Mouse (Mus musculus): ENCODE measurements at regions not wholly inside any gene's neighbourhood (a gene's known extent, or its start where the extent isn't known, plus 50 kb on each side); places are given as distances from the start of the nearest gene placed in this dataset.

DNA sequence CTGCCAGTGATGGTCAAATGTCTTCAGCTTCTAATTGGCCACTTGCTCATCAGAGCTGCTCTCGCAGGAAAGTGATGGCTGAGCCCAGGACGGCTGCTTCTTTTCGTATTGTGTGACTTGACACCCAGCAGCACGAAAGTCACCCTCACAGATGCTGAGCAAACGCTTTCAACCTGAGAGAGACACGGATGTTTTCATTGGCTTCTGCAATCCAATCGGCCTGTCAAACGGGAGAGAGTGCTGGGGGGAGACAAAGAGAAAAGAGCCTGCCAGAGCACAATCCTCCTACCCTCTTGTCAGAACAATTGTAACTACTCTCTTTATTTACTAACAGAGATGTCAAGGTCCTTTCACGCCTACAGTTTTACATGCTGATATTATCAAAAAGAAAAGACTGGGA, 289.9 kb downstream of the Nsun3 start:
- no peak for DNase-seq (ENCODE audit: extremely low spot score, low read depth, low spot score)

DNA sequence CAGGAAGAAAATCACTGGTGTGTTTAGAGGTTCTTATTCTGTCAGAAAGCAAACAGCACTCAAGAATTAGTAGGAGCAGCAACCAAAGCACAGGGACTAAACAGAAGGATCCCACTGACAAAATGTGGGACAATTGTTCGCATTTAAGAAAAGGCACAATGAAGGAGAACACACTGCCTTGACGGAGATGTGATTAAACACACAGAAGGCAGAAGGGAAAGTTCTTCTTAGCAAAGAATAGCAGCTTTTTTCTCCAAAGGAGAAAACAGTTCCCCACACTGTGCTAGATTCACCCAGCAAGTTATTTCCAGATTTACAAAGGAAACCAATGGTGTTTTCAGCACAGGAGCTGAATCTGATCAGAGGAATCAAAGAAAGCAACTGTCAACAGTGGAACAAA, 316.5 kb downstream of the Nsun3 start:
- DNase-seq (ENCODE audit: extremely low spot score, low read depth, low spot score) = no peak

- no peak for DNase-seq (ENCODE audit: extremely low spot score, low read depth, low spot score)
Measured at GRCm38 (mm10) chr16:62469286-62469685, 317.3 kb downstream of the Nsun3 start.

- DNase-seq (ENCODE audit: extremely low spot score, low read depth, low spot score) = peak; percentile 85
Measured at GRCm38 (mm10) chr16:62468846-62469245, 317.8 kb downstream of the Nsun3 start.

DNA sequence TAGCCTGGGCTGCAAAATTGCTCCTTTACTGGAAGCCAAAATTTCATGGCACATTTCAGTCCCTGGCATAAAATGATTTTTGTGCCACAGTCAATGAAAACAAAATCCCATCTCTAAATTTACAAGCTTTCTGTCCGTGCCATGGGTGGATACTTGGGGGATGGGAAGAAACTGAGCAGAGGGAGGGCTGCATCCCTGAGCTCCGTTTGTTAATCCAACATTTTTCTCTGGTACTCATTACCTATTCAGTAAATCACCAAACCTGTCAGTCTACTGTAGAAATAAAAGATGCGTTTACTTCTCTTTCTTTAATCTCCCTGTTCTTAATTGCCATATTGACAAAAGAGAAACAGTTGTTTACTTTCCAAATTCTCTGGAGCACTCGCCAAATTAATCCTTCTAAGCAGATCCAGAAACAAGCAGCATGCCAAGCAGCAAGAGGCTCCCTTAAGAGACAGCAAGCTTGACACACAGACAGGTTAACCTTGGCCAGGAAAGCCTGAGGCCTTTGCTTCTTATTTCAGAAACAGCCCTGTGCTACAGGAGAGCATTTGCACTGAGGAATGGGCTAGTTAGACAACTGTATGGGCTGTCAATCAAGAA, 326.6 kb downstream of the Nsun3 start:
- DNase-seq (ENCODE audit: extremely low spot score, low read depth, low spot score) = no peak

- DNase-seq (ENCODE audit: extremely low spot score, low read depth, low spot score) = no peak
Measured at GRCm38 (mm10) chr16:62449735-62450134, 336.9 kb downstream of the Nsun3 start.

DNA sequence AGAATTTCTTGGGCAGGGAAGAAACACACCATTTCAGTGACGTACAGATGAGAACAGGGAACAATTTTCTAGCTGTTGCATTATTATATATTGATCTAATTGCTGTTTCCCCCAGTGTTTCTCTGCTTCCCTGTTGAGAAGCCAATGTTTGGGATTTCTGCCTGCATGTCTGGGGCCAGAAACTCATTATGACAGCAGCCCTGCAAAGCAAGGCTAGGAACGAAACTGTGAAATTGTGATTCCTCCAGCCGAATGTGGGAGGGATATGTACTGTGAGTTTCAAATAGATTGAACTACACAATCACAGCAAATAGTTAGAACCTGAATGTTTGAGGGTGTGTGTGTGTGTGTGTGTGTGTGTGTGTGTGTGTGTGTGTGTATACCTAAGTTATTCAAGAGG, 339.2 kb downstream of the Nsun3 start:
- DNase-seq (ENCODE audit: extremely low spot score, low read depth, low spot score) = no peak

DNA sequence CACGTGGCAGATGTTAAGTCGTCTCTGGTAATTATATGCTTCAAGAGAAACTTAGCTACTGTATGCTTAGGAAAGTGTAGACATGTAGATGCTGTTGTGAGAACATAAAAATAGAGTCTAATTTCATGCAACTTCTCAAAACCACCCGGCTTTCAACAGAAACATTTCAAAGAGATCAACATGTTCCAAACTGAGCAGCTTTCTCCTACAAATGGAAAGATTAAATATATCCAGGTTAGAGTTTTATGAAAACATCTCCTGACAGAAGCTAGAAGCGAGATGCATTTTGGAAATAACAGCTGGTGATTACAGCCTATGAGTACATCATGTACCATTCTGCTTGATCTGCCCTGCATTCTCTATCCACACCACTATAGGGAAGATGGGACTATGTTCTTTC, 345.4 kb downstream of the Nsun3 start:
- no peak for DNase-seq (ENCODE audit: extremely low spot score, low read depth, low spot score)

DNA sequence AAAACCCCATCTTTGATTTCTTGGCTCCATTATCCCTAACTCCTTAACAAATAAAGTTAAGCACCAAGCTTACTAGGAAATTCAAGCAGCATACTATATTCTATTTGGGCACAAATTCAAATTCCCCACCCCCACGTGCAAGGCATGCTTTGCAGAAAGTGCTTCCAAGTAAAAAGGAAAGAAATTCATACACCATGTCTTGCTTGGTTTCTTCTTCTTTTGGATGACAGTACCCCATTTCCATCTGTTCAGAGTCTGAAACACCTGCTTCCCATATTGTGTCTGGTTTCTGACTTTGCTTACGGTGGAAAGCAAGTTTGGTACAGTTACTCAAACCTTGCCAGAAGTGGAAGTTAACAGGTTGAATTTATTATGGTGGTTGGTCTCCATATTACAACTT, 353.5 kb downstream of the Nsun3 start:
- no peak for DNase-seq (ENCODE audit: extremely low spot score, low read depth, low spot score)

GRCm38 (mm10) chr16:62414485-62414884, 372.1 kb downstream of the Nsun3 start:
- DNase-seq (ENCODE audit: extremely low spot score, low read depth, low spot score) = no peak

DNA sequence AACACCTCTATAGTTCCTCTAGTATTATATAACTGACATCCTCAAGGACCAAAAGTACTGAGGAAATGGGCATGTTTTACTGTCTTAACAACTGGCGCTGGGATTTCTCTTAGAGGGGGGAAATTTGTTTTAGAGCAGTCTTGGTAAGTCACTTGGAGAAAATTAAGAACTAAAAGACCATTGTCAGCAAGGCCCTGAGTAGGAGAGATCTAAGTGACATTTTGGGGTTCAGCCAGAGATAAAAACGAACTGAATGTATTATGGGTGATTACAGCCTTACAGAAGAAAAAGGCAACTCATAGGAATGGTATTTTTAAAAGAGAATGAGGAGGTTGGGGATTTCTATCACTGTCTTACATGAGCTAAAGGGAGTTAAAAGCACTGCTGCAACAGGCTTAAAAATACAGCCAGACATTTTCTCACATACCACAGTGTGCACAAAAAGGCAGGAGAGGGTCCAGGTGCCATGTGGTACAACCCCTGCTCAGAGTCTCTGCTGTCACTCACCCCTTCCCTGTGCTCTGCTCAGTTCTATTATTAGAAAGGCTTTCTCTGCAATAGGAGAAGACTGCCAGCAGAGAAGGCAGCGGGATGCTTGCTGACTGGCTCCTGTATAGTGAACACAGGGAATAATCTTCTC, 379.0 kb downstream of the Nsun3 start:
- no peak for DNase-seq (ENCODE audit: extremely low spot score, low read depth, low spot score)

DNA sequence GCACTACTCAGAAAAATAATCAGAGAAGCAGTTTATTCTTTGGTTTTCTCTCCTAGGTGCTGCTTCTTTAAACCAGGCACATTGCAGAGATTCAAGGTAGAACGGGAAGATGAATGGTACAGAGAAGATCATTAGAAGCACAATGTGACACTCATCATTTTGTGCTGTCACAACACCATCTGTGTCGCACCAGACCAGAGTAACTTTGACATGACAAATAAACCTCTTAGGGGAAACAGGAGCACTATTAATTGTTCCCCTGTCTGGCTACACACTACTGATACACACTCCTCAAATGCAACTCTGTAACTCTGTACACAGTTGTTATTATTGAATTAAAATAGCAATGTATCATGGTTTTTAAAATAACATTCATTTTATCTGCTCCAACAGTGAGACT, 380.2 kb downstream of the Nsun3 start:
- DNase-seq (ENCODE audit: extremely low spot score, low read depth, low spot score) = no peak

- DNase-seq (ENCODE audit: extremely low spot score, low read depth, low spot score) = no peak
Measured at GRCm38 (mm10) chr16:62357279-62357678, 429.3 kb downstream of the Nsun3 start.

- DNase-seq (ENCODE audit: extremely low spot score, low read depth, low spot score) = no peak
Measured at GRCm38 (mm10) chr16:62356349-62356748, 430.3 kb downstream of the Nsun3 start.

GRCm38 (mm10) chr16:62355830-62356270, 430.8 kb downstream of the Nsun3 start:
- no peak for DNase-seq (ENCODE audit: extremely low spot score, low read depth, low spot score)

- DNase-seq (ENCODE audit: extremely low spot score, low read depth, low spot score) = no peak
Measured at GRCm38 (mm10) chr16:62327378-62328036, 459.1 kb downstream of the Nsun3 start.

- no peak for DNase-seq (ENCODE audit: extremely low spot score, low read depth, low spot score)
Measured at GRCm38 (mm10) chr16:62325534-62326244, 460.9 kb downstream of the Nsun3 start.

- DNase-seq (ENCODE audit: extremely low spot score, low read depth, low spot score) = no peak
Measured at GRCm38 (mm10) chr16:62322809-62323208, 463.8 kb downstream of the Nsun3 start.

- no peak for DNase-seq (ENCODE audit: extremely low spot score, low read depth, low spot score)
Measured at GRCm38 (mm10) chr16:62288948-62289347, 497.7 kb downstream of the Nsun3 start.

All from hindlimb bud, embryonic 11.5 days (tissue).